Mouse (Mus musculus) midbrain, embryonic 10.5 days (tissue): ENCODE measurements around the gene Smok2a. TPM values are rescaled to one million over a fixed set of nuclear protein-coding genes. Genes with fewer than 3 reads are reported as not detected.
"Not testable (repeated sequence)": the region's sequence is repeated elsewhere in the genome, so short reads cannot be mapped to it uniquely, and the experiment has no call there.

Experiments
- DNase-seq: peaks from one replicate; pipeline ENCODE4 v3.0.0-alpha.2; 2017; ENCODE audit warnings: low spot score
- H3K27ac ChIP-seq: fragments of 300-500 bp; sonication (generic); replicated peaks from 2 replicates; pipeline ENCODE4 v1.5.1; 2016; ENCODE audit warnings: mild to moderate bottlenecking
- H3K27me3 ChIP-seq: fragments of 300-500 bp; sonication (generic); 2 replicates; pipeline ENCODE4 v1.6.1; 2016; ENCODE audit warnings: low read depth, mild to moderate bottlenecking; ENCODE audit not compliant: poor library complexity, severe bottlenecking
- H3K36me3 ChIP-seq: fragments of 300-500 bp; sonication (generic); 2 replicates; pipeline ENCODE4 v1.6.1; 2016; ENCODE audit warnings: mild to moderate bottlenecking, moderate library complexity
- H3K4me1 ChIP-seq: fragments of 300-500 bp; sonication (generic); 2 replicates; pipeline ENCODE4 v1.6.1; 2016
- H3K4me3 ChIP-seq: fragments of 300-500 bp; sonication (generic); 2 replicates; pipeline ENCODE4 v1.5.1; 2016; ENCODE audit warnings: mild to moderate bottlenecking, moderate library complexity
- H3K9me3 ChIP-seq: fragments of 300-500 bp; sonication (generic); replicated peaks from 2 replicates; pipeline ENCODE4 v1.6.1; 2016; ENCODE audit warnings: mild to moderate bottlenecking
- WGBS: fragments of 180-500 bp; shearing (Covaris S2); methylation state at CpG from one replicate; pipeline ENCODE4 v1.1.7; 2016; 5-methylcytosine and 5-hydroxymethylcytosine counted together
- polyA plus RNA-seq: library from polyadenylated mRNA; unstranded; fragments of >200 nt; fragmentation: Nextera tagmentation; extraction: Ambion mirVana; gene quantifications from 2 replicates; pipeline ENCODE4 v1.2.1, GENCODE M21; 2016

The Smok2a gene
- polyA plus RNA-seq, 1 experiment from 2014 or later = not detected

DNA sequence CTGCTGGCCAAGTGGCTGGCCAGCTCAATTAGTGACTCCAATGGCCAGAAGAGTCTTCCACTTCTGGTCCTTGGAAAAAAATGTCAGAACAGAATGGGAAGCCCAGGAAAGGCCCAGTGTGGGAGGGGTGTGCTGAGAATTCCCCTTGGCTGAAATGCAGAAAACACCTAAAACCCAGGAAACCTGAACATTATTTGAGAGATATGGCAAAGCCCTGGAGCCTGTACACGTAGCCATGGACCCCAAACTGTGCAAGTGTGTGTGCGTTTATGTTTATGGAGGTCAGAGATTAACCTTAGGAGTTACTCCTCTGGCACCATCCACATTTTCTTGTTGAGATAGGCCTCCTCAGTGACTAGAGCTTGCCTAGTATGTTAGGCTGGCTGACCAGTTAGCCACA is 22.2 kb upstream of the Smok2a start:
- not testable (repeated sequence) for H3K4me3 ChIP-seq, DNase-seq, H3K27me3 ChIP-seq, H3K36me3 ChIP-seq, H3K4me1 ChIP-seq, H3K27ac ChIP-seq
- peaks cover 76% of the 10 kb centered on the region for H3K9me3 ChIP-seq
- 84% methylated on average over 2 of the region's 2 CpGs for WGBS

DNA sequence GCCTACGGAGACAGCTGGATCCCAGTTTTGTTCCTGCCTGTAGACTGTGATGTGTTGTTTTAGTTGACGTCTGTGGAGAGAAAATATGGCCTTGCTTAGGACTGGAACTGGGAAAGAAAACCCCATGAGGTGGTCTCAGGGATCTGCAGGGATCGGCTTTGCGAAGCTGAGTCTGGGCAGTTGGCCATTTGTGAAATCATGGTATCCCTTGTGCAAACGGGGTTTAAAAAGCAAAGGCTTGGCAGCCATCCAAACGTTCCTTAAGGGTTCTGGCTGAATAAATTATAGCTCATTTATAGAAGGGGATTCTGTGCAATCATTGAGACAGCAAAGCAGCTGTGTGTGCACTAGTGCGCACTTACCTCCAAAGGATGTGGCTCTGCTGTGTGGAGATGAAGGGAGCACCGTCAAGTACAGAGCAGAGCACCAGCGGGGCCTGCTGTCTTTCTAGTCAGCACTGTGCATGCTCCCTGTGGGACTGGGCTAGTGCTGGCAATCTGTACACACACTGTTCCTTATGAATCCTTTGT is 21.0 kb upstream of the Smok2a start:
- H3K4me3 ChIP-seq, DNase-seq, H3K27ac ChIP-seq, H3K36me3 ChIP-seq, H3K27me3 ChIP-seq, H3K4me1 ChIP-seq: not testable (repeated sequence)
- H3K9me3 ChIP-seq = peaks cover 69% of the 10 kb centered on the region
- 87% methylated on average over 8 of the region's 9 CpGs for WGBS

DNA sequence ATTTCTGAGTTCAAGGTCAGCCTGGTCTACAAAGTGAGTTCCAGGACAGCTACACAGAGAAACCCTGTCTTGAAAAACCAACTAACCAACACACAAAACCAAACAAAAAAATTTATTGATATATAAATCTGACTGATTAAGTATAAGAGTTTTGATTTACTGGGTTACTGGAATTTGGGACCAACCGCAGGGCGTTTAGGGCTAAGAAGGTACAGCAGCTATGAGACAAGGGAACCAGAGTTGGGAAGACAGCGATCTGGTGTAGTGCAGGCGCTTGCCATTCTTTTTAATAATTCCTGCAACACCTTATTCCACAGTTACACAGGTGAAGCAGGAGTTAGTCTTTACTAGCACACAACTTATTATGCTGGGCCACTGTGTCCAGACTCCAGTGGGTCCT is 19.4 kb upstream of the Smok2a start:
- WGBS = 93% methylated on average over 4 of the region's 4 CpGs
- not testable (repeated sequence) for H3K4me3 ChIP-seq, H3K27me3 ChIP-seq, H3K36me3 ChIP-seq, H3K27ac ChIP-seq, DNase-seq, H3K4me1 ChIP-seq
- peaks cover 69% of the 10 kb centered on the region for H3K9me3 ChIP-seq

DNA sequence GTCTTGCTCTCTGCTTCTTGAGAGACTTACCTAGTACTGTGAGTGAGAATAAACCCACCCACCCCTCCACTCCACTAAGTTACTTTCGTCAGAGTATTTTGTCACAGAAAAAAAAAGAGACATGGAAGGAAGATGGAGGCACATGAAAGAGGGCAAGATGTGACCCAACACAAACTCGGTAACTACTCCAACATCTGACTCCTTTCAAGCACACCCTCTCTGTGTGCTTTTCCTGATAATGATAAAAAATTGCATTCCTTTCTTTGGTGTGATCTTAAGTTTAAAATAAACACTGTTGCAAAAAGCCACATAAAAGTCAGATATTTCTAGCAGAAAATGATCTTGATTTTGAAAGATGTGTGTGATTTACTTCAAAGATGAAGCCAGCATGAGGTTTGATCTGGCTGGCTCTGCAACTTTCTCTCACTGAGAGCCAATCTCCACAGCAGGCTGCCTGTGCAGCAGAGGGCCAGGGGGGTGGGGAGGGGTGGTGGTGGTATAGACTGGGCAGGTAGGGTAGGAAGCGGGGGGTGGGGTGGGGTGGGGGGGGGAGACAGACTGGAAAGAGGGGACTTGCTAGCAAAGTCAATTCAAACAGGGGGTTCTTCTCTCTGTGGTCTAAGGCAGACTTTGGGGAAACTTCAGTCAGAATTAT is 18.4 kb upstream of the Smok2a start:
- H3K4me3 ChIP-seq, H3K27ac ChIP-seq, H3K4me1 ChIP-seq, DNase-seq, H3K27me3 ChIP-seq, H3K36me3 ChIP-seq: not testable (repeated sequence)
- WGBS = 90% methylated on average over 2 of the region's 3 CpGs
- peaks cover 75% of the 10 kb centered on the region for H3K9me3 ChIP-seq

DNA sequence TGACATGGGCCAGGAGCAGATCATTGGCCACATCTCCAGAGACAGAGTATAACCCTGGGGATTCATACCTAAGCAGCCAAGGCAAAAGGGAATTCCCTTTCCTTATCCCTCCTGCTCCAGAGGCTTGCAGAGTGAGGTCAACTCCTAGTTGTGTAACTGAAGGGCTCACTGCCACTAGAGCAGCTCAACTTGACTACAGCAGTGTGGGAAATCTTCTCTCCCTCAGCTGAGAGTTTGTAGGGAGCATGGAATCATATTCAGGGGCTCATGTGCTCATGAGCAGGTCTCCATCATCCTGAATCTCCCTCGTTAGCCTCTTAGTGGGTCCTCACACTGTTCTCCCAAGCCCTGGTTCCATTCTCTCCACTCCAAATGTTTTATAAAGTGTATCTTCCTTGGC is 15.7 kb upstream of the Smok2a start:
- H3K27ac ChIP-seq, DNase-seq, H3K36me3 ChIP-seq, H3K27me3 ChIP-seq, H3K4me1 ChIP-seq, H3K4me3 ChIP-seq: not testable (repeated sequence)
- 77% methylated on average over 1 of the region's 1 CpGs for WGBS
- peaks cover 79% of the 10 kb centered on the region for H3K9me3 ChIP-seq

DNA sequence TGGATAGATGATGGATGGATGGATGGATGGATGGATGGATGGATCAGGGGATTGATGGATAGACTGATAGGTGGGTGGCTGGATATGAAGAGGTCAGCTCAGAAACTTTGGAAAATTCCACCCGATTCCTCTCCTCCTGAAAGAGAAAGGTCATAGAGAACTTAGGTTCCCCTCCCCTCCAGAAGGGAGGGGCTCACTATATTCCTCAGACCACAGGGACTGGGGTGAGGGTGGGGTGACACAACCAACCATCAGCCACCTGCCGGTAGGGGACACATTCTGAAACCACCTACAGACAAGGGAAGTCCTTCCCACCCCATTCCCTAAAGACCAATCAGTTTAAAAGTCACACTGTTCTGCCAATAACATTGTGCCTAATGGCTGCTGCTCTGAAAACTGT is 14.5 kb upstream of the Smok2a start:
- H3K9me3 ChIP-seq = peaks cover 78% of the 10 kb centered on the region
- no peaks in the 10 kb centered on the region for H3K27me3 ChIP-seq
- no peak overlapping the region for H3K4me3 ChIP-seq
- H3K27ac ChIP-seq = no peak overlapping the region
- H3K4me1 ChIP-seq = no peaks in the 10 kb centered on the region
- WGBS = 88% methylated on average over 2 of the region's 2 CpGs
- H3K36me3 ChIP-seq = no peaks in the 10 kb centered on the region
- DNase-seq = no peak

DNA sequence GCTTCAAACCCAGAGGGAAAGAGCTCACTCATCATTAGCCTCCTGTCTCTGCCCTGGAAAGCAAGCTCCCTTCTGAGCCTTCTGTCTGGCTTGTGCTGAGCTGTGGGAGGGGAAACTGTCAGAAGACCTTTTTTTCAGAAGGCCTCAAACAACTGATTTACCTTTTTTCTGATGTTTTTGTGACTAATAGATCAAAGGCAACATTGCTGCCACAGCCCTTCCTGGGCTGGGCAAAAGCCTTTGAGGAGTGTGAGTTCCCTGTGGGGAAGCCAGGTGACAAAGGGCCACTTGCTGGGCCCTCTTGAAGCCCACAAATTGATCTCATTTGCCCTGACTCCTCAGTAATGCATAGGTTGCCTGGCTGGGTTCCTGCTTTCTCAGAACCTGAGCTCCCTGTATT is 12.5 kb upstream of the Smok2a start:
- not testable (repeated sequence) for H3K36me3 ChIP-seq, H3K27ac ChIP-seq, DNase-seq, H3K4me3 ChIP-seq, H3K4me1 ChIP-seq, H3K27me3 ChIP-seq
- H3K9me3 ChIP-seq = peaks cover 84% of the 10 kb centered on the region

DNA sequence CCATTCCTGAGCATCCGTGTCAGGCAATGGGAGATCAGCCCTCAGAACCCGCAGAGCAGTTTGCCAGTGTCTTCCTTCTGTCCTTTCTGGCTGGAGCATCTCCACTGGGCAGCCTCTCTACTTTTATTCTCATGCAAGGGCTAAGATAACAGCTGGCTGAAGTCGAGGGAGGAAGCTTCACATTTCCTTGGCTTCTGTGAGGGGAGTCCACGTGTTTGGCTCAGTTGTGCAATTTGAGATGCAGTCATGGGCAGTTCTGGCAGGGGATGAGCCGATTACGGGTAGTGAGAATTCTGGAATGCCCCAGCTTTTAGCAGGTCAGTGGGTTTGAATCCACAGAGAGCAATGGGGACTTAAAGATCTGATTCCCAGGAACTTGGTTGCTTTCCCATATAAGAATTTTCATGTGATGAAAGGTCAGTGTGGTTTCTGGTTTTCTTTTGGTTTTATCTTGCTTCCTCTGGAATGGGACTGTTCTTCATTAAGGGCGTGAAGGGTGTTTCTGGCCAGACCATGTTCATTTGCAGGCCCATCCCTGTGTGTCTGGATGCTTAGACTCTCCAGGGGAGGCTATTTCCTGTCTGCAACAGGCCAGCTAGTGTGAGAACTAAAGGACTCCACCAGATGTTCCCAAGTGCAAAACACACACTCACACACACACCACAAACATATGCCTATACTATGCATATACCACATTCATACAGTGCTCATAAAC is 8.7 kb upstream of the Smok2a start:
- 76% methylated on average over 7 of the region's 7 CpGs for WGBS
- Histone ChIP-seq H3K9me3 (peaks cover 95% of the 10 kb centered on the region), H3K36me3 (no peaks in the 10 kb centered on the region), H3K4me3 (no peak overlapping the region), H3K4me1 (no peaks in the 10 kb centered on the region), H3K27me3 (no peaks in the 10 kb centered on the region), H3K27ac (no peak overlapping the region)
- DNase-seq = no peak

DNA sequence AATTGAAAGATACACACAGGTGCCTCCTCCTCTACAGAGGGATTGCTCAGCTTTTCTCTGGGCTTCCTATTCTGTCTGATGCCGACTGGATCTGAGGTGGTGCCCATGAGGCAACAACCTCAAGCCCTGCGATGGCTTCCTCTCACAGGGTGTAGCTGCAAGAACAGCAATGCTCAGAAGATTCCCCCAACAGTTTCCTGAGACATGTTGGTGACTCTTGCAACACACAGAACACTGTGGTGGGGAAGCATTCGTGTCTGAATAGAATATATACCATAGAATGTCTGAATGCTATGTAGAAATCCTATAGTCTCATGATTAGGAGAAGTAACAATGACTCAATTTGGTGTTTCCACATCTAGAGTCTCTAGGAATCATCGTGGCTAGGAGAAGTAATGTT is 6.8 kb upstream of the Smok2a start:
- H3K27me3 ChIP-seq = no peaks in the 10 kb centered on the region
- H3K27ac ChIP-seq = no peak overlapping the region
- H3K4me3 ChIP-seq = no peak overlapping the region
- no peaks in the 10 kb centered on the region for H3K36me3 ChIP-seq
- peaks cover 99% of the 10 kb centered on the region for H3K9me3 ChIP-seq
- 65% methylated on average over 4 of the region's 4 CpGs for WGBS
- no peak for DNase-seq
- H3K4me1 ChIP-seq = no peaks in the 10 kb centered on the region

DNA sequence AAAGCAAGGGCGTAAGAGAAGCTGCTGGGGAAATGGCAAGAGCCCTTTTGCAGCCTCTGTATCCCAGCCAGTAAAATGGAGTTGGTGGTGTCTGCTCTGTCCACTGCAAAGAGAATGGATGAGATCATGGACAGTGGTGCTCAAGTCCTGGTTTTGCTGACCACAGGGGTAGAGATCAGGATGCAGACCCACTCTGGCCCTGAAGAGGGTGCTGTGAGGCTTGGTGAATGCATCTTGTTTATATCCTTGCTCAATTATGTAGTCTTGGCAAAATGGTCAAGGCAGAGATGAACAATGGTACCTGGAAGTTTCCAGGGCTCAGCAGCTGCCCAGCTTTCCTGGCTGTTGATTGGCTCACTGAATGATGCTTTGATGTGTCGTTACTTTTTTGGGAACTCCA is 5.4 kb upstream of the Smok2a start:
- Histone ChIP-seq H3K4me1 (no peaks in the 10 kb centered on the region), H3K36me3 (no peaks in the 10 kb centered on the region), H3K27me3 (no peaks in the 10 kb centered on the region), H3K4me3 (no peak overlapping the region), H3K9me3 (peaks cover 100% of the 10 kb centered on the region), H3K27ac (no peak overlapping the region)
- WGBS = 82% methylated on average over 2 of the region's 2 CpGs
- no peak for DNase-seq

DNA sequence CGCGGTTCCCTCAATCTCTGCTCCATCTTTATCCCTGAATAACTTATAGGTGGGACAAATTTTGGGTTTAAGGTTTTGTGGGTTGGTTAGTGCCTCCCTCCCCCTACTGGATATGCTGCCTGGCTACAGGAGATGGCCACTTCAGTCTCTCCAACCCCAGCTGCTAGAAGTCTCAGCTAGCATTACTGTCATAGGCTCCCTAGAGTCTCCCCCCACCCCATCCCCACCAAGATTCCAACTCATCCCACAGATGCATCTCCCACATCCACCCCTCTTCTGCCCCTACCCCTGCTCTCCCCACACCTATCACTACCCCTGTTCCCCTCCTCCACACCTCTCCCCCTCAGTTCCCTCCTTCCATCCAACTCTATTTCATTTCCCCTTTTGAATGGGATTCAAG is 933 bp downstream of the Smok2a start:
- H3K27me3 ChIP-seq, H3K4me3 ChIP-seq, DNase-seq, H3K36me3 ChIP-seq, H3K27ac ChIP-seq, H3K4me1 ChIP-seq: not testable (repeated sequence)
- WGBS = 83% methylated on average over 2 of the region's 2 CpGs
- H3K9me3 ChIP-seq = peaks cover 96% of the 10 kb centered on the region

DNA sequence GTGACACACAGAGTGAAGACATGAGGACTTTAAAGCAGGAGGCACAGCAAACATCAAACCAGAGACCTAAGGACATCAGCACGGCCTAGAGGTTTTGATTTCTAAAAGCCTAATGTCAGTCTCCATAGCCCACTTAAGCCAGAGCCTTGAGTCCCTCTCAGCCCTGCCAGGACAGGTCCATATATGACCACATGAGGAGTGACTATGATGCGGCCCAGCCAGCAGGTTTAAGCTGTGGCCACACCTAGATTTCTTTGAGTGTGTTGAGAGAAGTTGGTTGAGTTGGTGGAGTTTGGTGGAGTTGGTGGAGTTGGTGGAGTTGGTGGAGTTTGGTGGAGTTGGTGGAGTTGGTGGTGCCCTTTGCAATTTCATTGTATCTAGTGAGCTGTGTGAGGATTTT is 9.0 kb downstream of the Smok2a start, which contains the start of gene Smok2b:
TSS of gene Smok2b (plus strand) at position 301 of the 400 bp plus-strand sequence.
- H3K27me3 ChIP-seq, H3K36me3 ChIP-seq, H3K4me1 ChIP-seq, H3K4me3 ChIP-seq, DNase-seq, H3K27ac ChIP-seq: not testable (repeated sequence)
- H3K9me3 ChIP-seq = peaks cover 100% of the 10 kb centered on the region
- 84% methylated on average over 2 of the region's 2 CpGs for WGBS

DNA sequence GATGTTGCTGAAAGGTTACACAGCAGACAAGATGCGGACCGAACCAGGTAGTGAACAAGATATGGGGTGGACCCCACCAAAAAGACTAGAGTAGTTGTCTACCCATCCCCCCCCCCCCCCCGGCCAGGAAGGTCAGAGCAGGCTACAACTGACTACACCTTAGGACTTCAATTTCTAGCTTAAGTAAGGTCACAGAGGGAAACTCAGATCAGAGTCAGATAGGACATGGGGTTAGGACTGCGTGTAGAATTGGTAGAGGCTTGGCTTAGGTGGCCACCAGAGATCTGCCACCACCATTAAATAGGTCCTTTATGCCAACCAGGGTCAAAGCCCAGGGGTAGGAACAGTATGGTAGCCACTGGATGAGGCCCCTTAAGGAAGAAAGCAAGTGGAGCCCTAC is 18.5 kb downstream of the Smok2a start:
- not testable (repeated sequence) for H3K27ac ChIP-seq, H3K36me3 ChIP-seq, H3K4me3 ChIP-seq, DNase-seq, H3K4me1 ChIP-seq, H3K27me3 ChIP-seq
- 82% methylated on average over 4 of the region's 4 CpGs for WGBS
- H3K9me3 ChIP-seq = peaks cover 66% of the 10 kb centered on the region
